Mouse (Mus musculus): ENCODE measurements at regions not wholly inside any gene's neighbourhood (a gene's known extent, or its start where the extent isn't known, plus 50 kb on each side); places are given as distances from the start of the nearest gene placed in this dataset.
A peak's percentile ranks its signal among the peaks of the same experiment; 100 is the strongest.

DNA sequence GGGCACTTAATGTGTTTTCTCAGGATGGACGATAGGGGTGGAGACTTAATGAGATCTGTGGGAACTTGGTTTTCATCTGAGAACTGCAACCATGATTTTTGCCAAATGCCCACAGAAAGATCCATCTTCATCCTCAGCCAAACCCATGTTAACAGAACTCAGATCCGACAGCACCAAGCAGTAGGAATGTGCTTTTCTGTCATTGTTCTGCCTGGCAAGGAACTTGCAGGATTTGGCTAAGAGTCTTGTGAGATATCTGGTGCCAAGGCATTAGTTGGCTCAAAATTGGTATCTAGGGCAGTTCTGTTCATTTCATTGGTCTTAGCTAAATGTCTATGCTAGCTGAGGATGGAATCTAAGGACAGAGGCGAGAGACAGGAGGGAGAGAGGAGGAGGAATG is 182.7 kb upstream of the Adra1b start:
- Histone ChIP-seq H3K27me3 (ENCODE audit: insufficient read depth, low read length) (no peaks in the 10 kb centered on the region), H3K9me3 (ENCODE audit: low read length) (no peaks in the 10 kb centered on the region), H3K36me3 (ENCODE audit: insufficient read depth, low read length) (no peaks in the 10 kb centered on the region), H3K4me1 (ENCODE audit: insufficient read depth, low read length) (no peaks in the 10 kb centered on the region), H3K4me2 (ENCODE audit: low read depth, low read length) (no peak overlapping the region), H3K9ac (replicated peaks; ENCODE audit: low read length) (no peak overlapping the region), H3K4me3 (ENCODE audit: low read length) (no peak overlapping the region), H3K27ac (no peak overlapping the region)
- 47% methylated on average over 3 of the region's 3 CpGs for WGBS
- no peak for TF ChIP-seq CTCF (IDR thresholded peaks at IDR 0.05; ENCODE audit: low read depth)
- ATAC-seq (no peak), DNase-seq (ENCODE audit: low spot score) (peak; percentile 57)

- whole genome bisulfite sequencing = 66% methylated on average over 2 of the region's 2 CpGs
- H3K9ac ChIP-seq (replicated peaks; ENCODE audit: low read length) = no peak overlapping the region
- no peaks in the 10 kb centered on the region for H3K27me3 ChIP-seq (ENCODE audit: insufficient read depth, low read length)
- H3K36me3 ChIP-seq (ENCODE audit: insufficient read depth, low read length) = no peaks in the 10 kb centered on the region
- no peaks in the 10 kb centered on the region for H3K4me1 ChIP-seq (ENCODE audit: insufficient read depth, low read length)
- DNase-seq (ENCODE audit: low spot score) (no peak), ATAC-seq (no peak)
- no peak overlapping the region for H3K4me3 ChIP-seq (ENCODE audit: low read length)
- TF ChIP-seq CTCF (IDR thresholded peaks at IDR 0.05; ENCODE audit: low read depth) = no peak
- no peak overlapping the region for H3K4me2 ChIP-seq (ENCODE audit: low read depth, low read length)
- H3K9me3 ChIP-seq (ENCODE audit: low read length) = no peaks in the 10 kb centered on the region
- no peak overlapping the region for H3K27ac ChIP-seq
These were observed 185.9 kb upstream of the Adra1b start for GRCm38 (mm10) chr11:44086951-44087350.

DNA sequence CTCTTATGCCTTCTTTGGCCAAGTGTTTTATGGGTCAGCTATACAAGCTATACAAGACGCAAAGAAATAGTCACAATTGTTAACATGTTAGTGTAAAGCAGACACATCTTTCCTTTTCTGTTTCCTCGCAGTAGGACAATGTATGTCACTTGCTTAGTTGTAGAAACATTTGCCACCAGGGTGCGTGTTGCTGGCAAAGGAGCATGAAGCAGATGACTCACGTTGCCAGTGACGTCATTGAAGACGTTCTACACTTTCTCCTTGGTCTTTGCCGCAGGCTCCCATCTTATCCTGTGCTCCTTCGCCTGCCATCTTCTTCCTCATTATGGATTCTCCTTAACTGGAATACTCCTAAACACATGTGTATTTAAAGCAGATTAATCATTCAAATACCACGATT is 188.5 kb upstream of the Adra1b start:
- DNase-seq (ENCODE audit: low spot score) = no peak
- Histone ChIP-seq H3K36me3 (ENCODE audit: insufficient read depth, low read length) (no peaks in the 10 kb centered on the region), H3K4me2 (ENCODE audit: low read depth, low read length) (no peak overlapping the region), H3K27me3 (ENCODE audit: insufficient read depth, low read length) (no peaks in the 10 kb centered on the region), H3K27ac (no peak overlapping the region), H3K9me3 (ENCODE audit: low read length) (no peaks in the 10 kb centered on the region), H3K4me1 (ENCODE audit: insufficient read depth, low read length) (no peaks in the 10 kb centered on the region), H3K9ac (replicated peaks; ENCODE audit: low read length) (no peak overlapping the region), H3K4me3 (ENCODE audit: low read length) (no peak overlapping the region)
- ATAC-seq = no peak
- TF ChIP-seq CTCF (IDR thresholded peaks at IDR 0.05; ENCODE audit: low read depth) = no peak
- WGBS = 89% methylated on average over 9 of the region's 9 CpGs

DNA sequence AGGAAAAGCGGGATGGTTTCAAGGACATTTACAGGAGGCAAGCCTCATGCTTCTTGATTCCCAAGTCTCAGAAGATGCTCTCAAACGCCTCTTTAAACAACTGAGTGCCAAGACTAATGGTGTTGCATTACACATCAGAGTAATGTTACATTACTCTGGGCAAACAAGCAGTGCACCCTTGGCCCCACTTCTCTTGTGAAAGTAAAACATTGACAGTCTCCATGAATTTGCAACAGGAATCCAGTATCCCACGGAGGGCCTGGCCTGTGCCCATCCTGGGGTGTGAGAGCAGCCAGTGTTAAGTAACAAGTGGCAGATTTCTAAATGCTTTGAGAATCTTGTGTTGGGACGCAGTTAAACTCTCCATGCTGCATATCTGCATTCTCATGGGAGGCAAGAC is 194.3 kb upstream of the Adra1b start:
- Histone ChIP-seq H3K4me3 (ENCODE audit: low read length) (no peak overlapping the region), H3K36me3 (ENCODE audit: insufficient read depth, low read length) (no peaks in the 10 kb centered on the region), H3K4me2 (ENCODE audit: low read depth, low read length) (no peak overlapping the region), H3K27ac (no peak overlapping the region), H3K9ac (replicated peaks; ENCODE audit: low read length) (no peak overlapping the region), H3K4me1 (ENCODE audit: insufficient read depth, low read length) (no peaks in the 10 kb centered on the region), H3K27me3 (ENCODE audit: insufficient read depth, low read length) (no peaks in the 10 kb centered on the region), H3K9me3 (ENCODE audit: low read length) (no peaks in the 10 kb centered on the region)
- TF ChIP-seq CTCF (IDR thresholded peaks at IDR 0.05; ENCODE audit: low read depth) = no peak
- DNase-seq (ENCODE audit: low spot score) = no peak
- no peak for ATAC-seq
- WGBS = 68% methylated on average over 4 of the region's 4 CpGs

DNA sequence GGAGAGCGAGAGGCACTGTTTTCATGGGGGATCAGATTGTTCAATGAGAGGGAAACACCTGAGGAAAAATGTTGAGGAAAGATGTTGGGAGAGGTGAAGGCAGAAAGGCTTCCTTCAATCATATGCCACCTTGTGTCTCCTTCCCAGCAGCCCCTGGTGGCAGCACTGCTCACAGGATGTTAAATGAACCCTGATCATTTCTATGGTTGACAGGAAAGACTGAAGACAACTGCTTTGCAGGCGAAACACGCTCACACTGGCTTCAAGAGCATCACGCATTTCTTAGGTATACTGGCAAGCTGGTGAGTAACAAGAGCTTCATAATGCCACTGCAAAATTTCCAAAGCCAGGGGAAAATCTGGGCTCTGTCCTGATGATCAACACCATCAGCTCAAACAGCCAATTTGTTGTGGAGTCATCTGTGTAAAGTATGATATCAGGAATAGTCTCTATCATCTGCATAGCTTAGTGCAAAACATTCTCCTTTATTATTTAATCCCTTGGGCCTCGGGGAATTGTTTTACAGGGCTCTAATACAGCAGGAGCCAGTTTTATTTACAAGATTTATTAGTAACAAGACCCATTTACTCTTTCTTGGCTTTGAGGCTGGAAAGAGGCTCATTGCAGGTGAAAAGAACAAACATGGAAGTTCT is 202.3 kb upstream of the Adra1b start:
- Histone ChIP-seq H3K4me2 (ENCODE audit: low read depth, low read length) (no peak overlapping the region), H3K4me3 (ENCODE audit: low read length) (no peak overlapping the region), H3K27ac (peak overlapping the region; percentile 64), H3K9me3 (ENCODE audit: low read length) (no peaks in the 10 kb centered on the region), H3K4me1 (ENCODE audit: insufficient read depth, low read length) (peaks cover 9% of the 10 kb centered on the region; the same call in 1 of the 2 replicates), H3K36me3 (ENCODE audit: insufficient read depth, low read length) (no peaks in the 10 kb centered on the region), H3K27me3 (ENCODE audit: insufficient read depth, low read length) (no peaks in the 10 kb centered on the region), H3K9ac (replicated peaks; ENCODE audit: low read length) (no peak overlapping the region)
- peak; percentile 63 for DNase-seq (ENCODE audit: low spot score)
- TF ChIP-seq CTCF (IDR thresholded peaks at IDR 0.05; ENCODE audit: low read depth) = peak; percentile 51
- 59% methylated on average over 5 of the region's 5 CpGs for WGBS
- peak; percentile 31 for ATAC-seq

DNA sequence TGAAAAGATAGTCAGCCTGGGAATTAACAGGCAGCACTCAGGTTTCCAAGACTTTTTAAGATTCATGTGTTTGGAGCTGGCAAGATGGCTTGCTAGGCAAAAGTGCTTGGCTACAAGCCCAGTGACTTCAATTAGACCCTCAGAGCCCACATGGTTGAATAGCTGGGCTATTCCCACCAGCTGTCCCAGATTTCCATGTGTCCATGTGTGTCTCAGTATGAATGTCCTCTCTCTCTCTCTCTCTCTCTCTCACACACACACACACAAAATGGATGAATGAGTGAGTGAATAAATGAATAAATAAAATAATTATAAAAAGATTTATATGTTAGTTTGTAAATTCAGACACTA is 202.8 kb upstream of the Adra1b start:
- TF ChIP-seq CTCF (IDR thresholded peaks at IDR 0.05; ENCODE audit: low read depth) = no peak
- ATAC-seq (peak; percentile 87), DNase-seq (ENCODE audit: low spot score) (peak; percentile 91)
- H3K27ac ChIP-seq = peak overlapping the region; percentile 64
- H3K27me3 ChIP-seq (ENCODE audit: insufficient read depth, low read length) = no peaks in the 10 kb centered on the region
- no peak overlapping the region for H3K4me3 ChIP-seq (ENCODE audit: low read length)
- H3K4me1 ChIP-seq (ENCODE audit: insufficient read depth, low read length) = peaks cover 9% of the 10 kb centered on the region; the same call in 1 of the 2 replicates
- no peaks in the 10 kb centered on the region for H3K36me3 ChIP-seq (ENCODE audit: insufficient read depth, low read length)
- H3K9ac ChIP-seq (replicated peaks; ENCODE audit: low read length) = no peak overlapping the region
- no peak overlapping the region for H3K4me2 ChIP-seq (ENCODE audit: low read depth, low read length)
- no peaks in the 10 kb centered on the region for H3K9me3 ChIP-seq (ENCODE audit: low read length)

DNA sequence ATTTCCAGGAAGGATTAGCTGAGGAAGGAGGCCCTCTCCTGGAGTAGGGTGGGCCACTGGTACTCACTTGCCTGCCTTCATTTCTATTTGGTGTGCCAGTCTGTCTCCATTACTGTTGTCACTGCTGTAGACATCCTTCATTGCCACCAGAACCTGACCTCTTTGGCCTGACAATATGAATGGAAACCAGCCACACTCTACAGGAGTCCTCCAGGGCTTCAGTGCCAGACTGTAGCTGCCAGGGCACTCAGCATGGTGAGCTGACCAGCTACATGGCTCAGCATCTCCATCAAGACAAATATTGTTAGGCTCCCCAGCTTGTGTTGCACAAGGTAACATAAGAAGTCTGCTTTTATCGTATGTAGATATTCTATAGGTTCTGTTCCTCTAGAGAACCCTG is 205.2 kb upstream of the Adra1b start:
- H3K9ac ChIP-seq (replicated peaks; ENCODE audit: low read length) = no peak overlapping the region
- H3K27ac ChIP-seq = no peak overlapping the region
- DNase-seq (ENCODE audit: low spot score) (no peak), ATAC-seq (no peak)
- H3K4me2 ChIP-seq (ENCODE audit: low read depth, low read length) = no peak overlapping the region
- 87% methylated on average over 1 of the region's 1 CpGs for WGBS
- H3K36me3 ChIP-seq (ENCODE audit: insufficient read depth, low read length) = no peaks in the 10 kb centered on the region
- H3K4me1 ChIP-seq (ENCODE audit: insufficient read depth, low read length) = peaks cover 9% of the 10 kb centered on the region; the same call in 1 of the 2 replicates
- H3K27me3 ChIP-seq (ENCODE audit: insufficient read depth, low read length) = no peaks in the 10 kb centered on the region
- TF ChIP-seq CTCF (IDR thresholded peaks at IDR 0.05; ENCODE audit: low read depth) = no peak
- H3K9me3 ChIP-seq (ENCODE audit: low read length) = no peaks in the 10 kb centered on the region
- no peak overlapping the region for H3K4me3 ChIP-seq (ENCODE audit: low read length)

Data from hindbrain, postnatal 0 days (tissue).